Mouse (Mus musculus) retina, adult 2 months (tissue): ENCODE measurements at regions not wholly inside any gene's neighbourhood (a gene's known extent, or its start where the extent isn't known, plus 50 kb on each side); places are given as distances from the start of the nearest gene placed in this dataset.

ENCODE experiments used
- DNase-seq: peaks from one replicate; pipeline ENCODE4 v3.0.0-alpha.2; 2012; ENCODE audit warnings: low read depth, low spot score

- no peak for DNase-seq
Measured at GRCm38 (mm10) chr9:94269213-94269612, 268.7 kb downstream of the 1190002N15Rik start.

- no peak for DNase-seq
Measured at GRCm38 (mm10) chr9:94267243-94267642, 270.6 kb downstream of the 1190002N15Rik start.

- DNase-seq, result no peak
Measured at GRCm38 (mm10) chr9:94239479-94240241, 298.2 kb downstream of the 1190002N15Rik start.

GRCm38 (mm10) chr9:94238565-94238964 lies 299.3 kb downstream of the 1190002N15Rik start:
- no peak for DNase-seq

DNA sequence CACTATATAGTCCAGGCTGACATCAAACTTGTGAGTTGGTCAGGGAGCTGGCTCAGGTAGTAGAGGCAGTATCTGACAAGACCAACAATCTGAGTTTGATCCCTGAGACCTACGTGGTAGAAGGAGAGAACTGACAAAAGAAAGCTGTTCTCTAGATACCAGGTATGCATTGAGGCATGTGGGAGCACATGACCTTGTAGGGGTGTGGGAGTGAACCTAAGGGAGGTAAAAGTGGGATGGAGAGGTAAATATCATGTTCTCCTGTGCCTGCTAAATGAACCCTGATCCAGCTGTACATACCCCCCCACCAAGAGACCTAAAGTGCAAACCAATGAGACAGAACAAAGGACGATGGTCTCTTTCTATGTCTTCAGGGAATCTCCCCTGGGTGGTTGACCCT lies 308.3 kb downstream of the 1190002N15Rik start:
- DNase-seq, result no peak

- DNase-seq, result no peak
Measured at GRCm38 (mm10) chr9:94219116-94219515, 318.8 kb downstream of the 1190002N15Rik start.

GRCm38 (mm10) chr9:94216414-94217279 lies 321.2 kb downstream of the 1190002N15Rik start:
- no peak for DNase-seq

GRCm38 (mm10) chr9:94210467-94211249 lies 327.2 kb downstream of the 1190002N15Rik start:
- DNase-seq, result no peak

DNA sequence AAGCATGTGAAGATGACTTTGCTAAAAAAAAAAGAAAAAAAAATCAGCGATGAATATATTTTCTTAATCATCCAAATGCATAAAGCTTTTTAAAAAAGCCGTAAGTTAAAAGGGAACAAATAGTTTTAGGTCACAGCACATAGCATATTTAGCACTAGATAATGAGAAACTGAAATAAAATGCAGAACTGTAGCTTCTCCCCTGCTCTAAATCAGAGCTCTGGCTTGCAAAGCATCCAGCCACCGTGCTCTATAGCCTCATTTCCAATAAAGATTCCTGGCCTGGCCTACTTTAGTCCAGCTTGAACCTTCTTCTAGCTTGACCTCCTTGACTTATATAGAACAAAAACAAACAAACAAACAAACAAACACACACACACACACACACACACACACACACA lies 328.9 kb downstream of the 1190002N15Rik start:
- DNase-seq, result no peak

DNA sequence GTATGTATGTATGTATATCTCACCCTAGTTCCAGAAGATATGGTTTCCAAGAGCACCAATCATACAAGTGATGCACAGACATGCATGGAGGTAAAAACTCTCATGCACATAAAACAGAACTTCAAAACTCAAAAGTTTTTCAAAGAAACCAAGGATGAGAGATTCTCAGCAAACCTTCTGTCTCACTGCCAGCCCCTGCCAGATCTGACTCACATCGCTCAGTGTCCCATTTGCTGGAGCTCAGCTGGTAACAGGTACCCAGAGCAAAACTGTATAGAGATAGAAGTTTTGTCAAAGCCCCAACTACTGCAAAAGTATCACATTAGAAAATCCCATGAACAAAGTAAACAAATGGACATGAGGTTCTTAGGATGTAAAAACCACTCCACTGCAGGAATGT lies 337.0 kb downstream of the 1190002N15Rik start:
- DNase-seq, result no peak

DNA sequence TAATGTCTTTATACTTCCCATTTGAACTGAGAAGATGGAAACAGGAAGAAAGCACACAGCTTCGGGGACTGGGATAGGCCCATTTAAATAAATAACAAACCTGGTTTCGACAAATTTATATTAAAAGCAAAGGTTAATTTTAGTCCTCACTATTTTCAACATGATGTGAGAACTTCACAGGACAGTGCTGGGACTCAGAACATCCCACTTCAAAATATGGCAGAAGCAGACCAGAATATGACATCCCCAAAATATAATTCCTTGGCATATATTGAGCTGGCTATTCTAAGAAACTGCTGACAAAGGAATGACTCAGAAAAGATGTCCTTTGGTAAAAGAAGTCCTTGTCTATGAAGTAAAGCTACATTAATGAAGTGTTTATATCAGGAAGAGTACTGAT lies 338.0 kb downstream of the 1190002N15Rik start:
- DNase-seq, result no peak

- DNase-seq, result no peak
Measured at GRCm38 (mm10) chr9:94191083-94191482, 346.8 kb downstream of the 1190002N15Rik start.

- DNase-seq, result no peak
Measured at GRCm38 (mm10) chr9:94189872-94190800, 347.7 kb downstream of the 1190002N15Rik start.

- no peak for DNase-seq
Measured at GRCm38 (mm10) chr9:94188124-94188523, 349.8 kb downstream of the 1190002N15Rik start.

DNA sequence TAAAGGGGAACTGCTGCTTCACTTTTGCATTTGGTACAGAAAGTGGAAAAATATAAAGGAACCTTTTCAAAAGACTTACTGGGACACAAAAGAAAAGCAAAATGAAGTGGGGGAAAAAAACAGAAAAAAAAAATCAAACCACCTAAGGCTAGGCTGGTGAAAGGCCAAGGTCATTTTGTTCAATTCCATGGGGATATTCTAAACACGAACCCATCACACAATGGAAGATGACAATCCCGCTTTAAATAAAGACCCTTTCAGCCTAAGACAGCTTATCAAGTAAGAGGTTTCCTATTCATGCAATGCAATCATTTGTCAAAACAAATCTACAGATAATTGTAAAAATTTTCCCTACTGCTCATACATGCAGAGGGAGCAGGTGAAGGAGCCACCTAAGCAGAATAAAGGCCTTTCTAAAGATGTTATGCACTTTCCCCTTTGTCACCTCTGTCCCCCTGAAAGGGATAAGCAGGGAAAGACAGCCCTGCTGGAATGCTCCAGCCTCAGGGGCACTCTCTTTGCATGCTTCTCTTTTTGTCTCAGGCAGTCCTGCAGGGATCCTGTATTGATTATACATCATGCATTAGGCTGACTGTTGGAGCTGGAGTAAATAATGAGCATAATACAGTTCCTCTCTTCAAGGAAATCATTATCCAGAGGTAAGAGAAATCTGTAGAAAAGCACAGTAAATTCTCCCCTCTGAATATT lies 367.8 kb downstream of the 1190002N15Rik start:
- no peak for DNase-seq

DNA sequence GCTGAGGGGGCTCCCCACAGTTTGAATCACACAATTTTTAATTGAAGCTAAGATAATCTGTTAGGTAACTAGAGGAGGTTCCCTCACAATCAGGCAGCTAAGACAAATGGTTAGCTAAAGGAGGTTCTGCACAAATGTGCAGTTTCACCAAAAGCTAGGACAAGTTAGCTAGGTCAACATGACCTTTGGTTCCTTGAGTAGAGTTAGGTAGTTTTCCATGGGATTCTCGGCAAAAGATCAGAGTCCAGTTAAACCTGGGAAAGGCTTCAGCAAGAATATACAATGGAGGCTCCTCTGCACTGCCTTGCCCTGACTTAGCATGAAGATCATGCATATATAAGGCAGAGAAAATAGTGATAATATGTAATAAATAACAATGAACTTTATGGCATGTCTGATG lies 374.2 kb downstream of the 1190002N15Rik start:
- no peak for DNase-seq

GRCm38 (mm10) chr9:94155581-94155980 lies 382.3 kb downstream of the 1190002N15Rik start:
- no peak for DNase-seq

GRCm38 (mm10) chr9:94148474-94148873 lies 389.4 kb downstream of the 1190002N15Rik start:
- no peak for DNase-seq

DNA sequence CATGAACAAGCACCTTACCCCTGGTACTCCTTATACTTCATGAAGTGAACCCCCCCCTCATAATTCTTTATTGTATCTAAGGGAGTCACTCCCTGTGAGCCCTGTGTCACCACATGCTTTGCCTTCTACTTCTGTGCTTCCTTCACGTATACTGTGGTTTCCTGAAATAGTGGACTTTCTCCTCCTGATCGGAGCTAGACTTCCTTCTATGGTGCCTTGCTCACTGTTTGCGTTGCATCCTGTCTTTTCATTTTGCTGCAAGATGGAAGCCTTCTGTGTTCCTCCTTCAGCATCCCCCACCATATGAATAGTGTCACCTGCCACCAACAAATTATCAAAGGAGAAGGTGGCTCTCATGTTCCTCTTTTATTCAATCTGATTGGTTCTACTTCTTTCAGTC lies 391.1 kb downstream of the 1190002N15Rik start:
- DNase-seq, result no peak

DNA sequence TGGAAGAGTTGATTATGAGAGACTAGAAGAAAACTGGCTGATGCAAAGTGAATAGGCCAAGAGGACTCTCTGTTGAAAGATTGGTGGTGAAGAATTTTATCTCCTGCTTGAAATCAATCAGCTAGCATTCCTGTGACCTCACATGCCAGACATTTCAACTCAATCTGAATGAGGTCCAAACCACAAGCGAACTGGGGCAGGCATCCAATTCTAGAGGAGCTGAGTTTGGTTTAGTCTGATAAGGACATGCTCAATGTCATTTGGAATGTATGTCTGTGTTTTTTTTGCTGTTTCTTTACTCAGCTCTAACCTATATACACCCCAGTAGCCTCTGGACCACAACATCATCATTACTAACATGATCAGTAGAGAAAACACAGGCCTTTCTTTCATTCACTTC lies 401.4 kb downstream of the 1190002N15Rik start:
- DNase-seq, result no peak
